Mouse (Mus musculus): ENCODE data around the gene Eif4e1b. TPM values are rescaled to one million over a fixed set of nuclear protein-coding genes. Genes with fewer than 3 reads are reported as not detected.
"Not testable (repeated sequence)": the region's sequence is repeated elsewhere in the genome, so short reads cannot be mapped to it uniquely, and the experiment has no call there.

Eif4e1b gene
- polyA plus RNA-seq, 1 experiment, result 3.1 TPM

- no peak for TF ChIP-seq CTCF (IDR thresholded peaks at IDR 0.05; ENCODE audit: control insufficient read depth, insufficient read depth, low read length)
- no peak for TF ChIP-seq POLR2A (IDR thresholded peaks at IDR 0.05; ENCODE audit: borderline replicate concordance, control insufficient read depth, low read depth, low read length)
Observed at GRCm38 (mm10) chr13:54765281-54766191, 18.3 kb upstream of the Eif4e1b start.

GRCm38 (mm10) chr13:54766192-54766768 lies 17.5 kb upstream of the Eif4e1b start, which contains the start of gene Sncb:
Gene Sncb, minus strand, starts transcription at chr13:54766595.
- Histone ChIP-seq H3K27ac (ENCODE audit: control insufficient read depth, insufficient read depth, low read depth, low read length, poor library complexity) (no peak within 1 kb of the TSS), H3K4me1 (ENCODE audit: control insufficient read depth, insufficient read depth, low read length) (no peaks in the 10 kb centered on the region), H3K4me3 (replicated peaks; ENCODE audit: control insufficient read depth, low read depth, low read length) (no peak within 1 kb of the TSS)
- TF ChIP-seq POLR2A (IDR thresholded peaks at IDR 0.05; ENCODE audit: borderline replicate concordance, control insufficient read depth, low read depth, low read length), result no peak
- peak; percentile 44; the same call in 1 of the 2 replicates for TF ChIP-seq CTCF (IDR thresholded peaks at IDR 0.05; ENCODE audit: control insufficient read depth, insufficient read depth, low read length)
- 4% methylated on average over 35 of the region's 35 CpGs for WGBS

More at GRCm38 (mm10) chr13:54765281-54766191, 18.3 kb upstream of the Eif4e1b start:
- Histone ChIP-seq H3K4me3 (replicated peaks; ENCODE audit: control insufficient read depth, low read depth, low read length) (no peak overlapping the region), H3K4me1 (ENCODE audit: control insufficient read depth, insufficient read depth, low read length) (no peaks in the 10 kb centered on the region), H3K27ac (ENCODE audit: control insufficient read depth, insufficient read depth, low read depth, low read length, poor library complexity) (no peak overlapping the region)
- 8% methylated on average over 44 of the region's 44 CpGs for WGBS

GRCm38 (mm10) chr13:54767012-54767411 lies 16.8 kb upstream of the Eif4e1b start:
- WGBS, result 73% methylated on average over 4 of the region's 4 CpGs

GRCm38 (mm10) chr13:54780592-54780991 lies 3.2 kb upstream of the Eif4e1b start:
- 68% methylated on average over 3 of the region's 3 CpGs for WGBS
- H3K4me1 ChIP-seq (ENCODE audit: control insufficient read depth, insufficient read depth, low read length), result no peaks in the 10 kb centered on the region
- TF ChIP-seq CTCF (IDR thresholded peaks at IDR 0.05; ENCODE audit: control insufficient read depth, insufficient read depth, low read length), result no peak
- TF ChIP-seq POLR2A (IDR thresholded peaks at IDR 0.05; ENCODE audit: borderline replicate concordance, control insufficient read depth, low read depth, low read length), result no peak
- H3K27ac ChIP-seq (ENCODE audit: control insufficient read depth, insufficient read depth, low read depth, low read length, poor library complexity), result no peak overlapping the region
- no peak overlapping the region for H3K4me3 ChIP-seq (replicated peaks; ENCODE audit: control insufficient read depth, low read depth, low read length)

More at GRCm38 (mm10) chr13:54767012-54767411, 16.8 kb upstream of the Eif4e1b start:
- no peaks in the 10 kb centered on the region for H3K4me1 ChIP-seq (ENCODE audit: control insufficient read depth, insufficient read depth, low read length)
- no peak overlapping the region for H3K27ac ChIP-seq (ENCODE audit: control insufficient read depth, insufficient read depth, low read depth, low read length, poor library complexity)
- TF ChIP-seq POLR2A (IDR thresholded peaks at IDR 0.05; ENCODE audit: borderline replicate concordance, control insufficient read depth, low read depth, low read length), result no peak
- no peak for TF ChIP-seq CTCF (IDR thresholded peaks at IDR 0.05; ENCODE audit: control insufficient read depth, insufficient read depth, low read length)
- H3K4me3 ChIP-seq (replicated peaks; ENCODE audit: control insufficient read depth, low read depth, low read length), result no peak overlapping the region

GRCm38 (mm10) chr13:54781086-54781485 lies 2.7 kb upstream of the Eif4e1b start:
- no peaks in the 10 kb centered on the region for H3K4me1 ChIP-seq (ENCODE audit: control insufficient read depth, insufficient read depth, low read length)
- TF ChIP-seq CTCF (IDR thresholded peaks at IDR 0.05; ENCODE audit: control insufficient read depth, insufficient read depth, low read length) (no peak), POLR2A (IDR thresholded peaks at IDR 0.05; ENCODE audit: borderline replicate concordance, control insufficient read depth, low read depth, low read length) (no peak)
- H3K27ac ChIP-seq (ENCODE audit: control insufficient read depth, insufficient read depth, low read depth, low read length, poor library complexity), result no peak overlapping the region
- 76% methylated on average over 3 of the region's 3 CpGs for WGBS
- no peak overlapping the region for H3K4me3 ChIP-seq (replicated peaks; ENCODE audit: control insufficient read depth, low read depth, low read length)

- Histone ChIP-seq H3K27ac (ENCODE audit: control insufficient read depth, insufficient read depth, low read depth, low read length, poor library complexity) (no peak overlapping the region), H3K4me1 (ENCODE audit: control insufficient read depth, insufficient read depth, low read length) (no peaks in the 10 kb centered on the region), H3K4me3 (replicated peaks; ENCODE audit: control insufficient read depth, low read depth, low read length) (no peak overlapping the region)
- 50% methylated on average over 2 of the region's 2 CpGs for WGBS
- TF ChIP-seq CTCF (IDR thresholded peaks at IDR 0.05; ENCODE audit: control insufficient read depth, insufficient read depth, low read length) (no peak), POLR2A (IDR thresholded peaks at IDR 0.05; ENCODE audit: borderline replicate concordance, control insufficient read depth, low read depth, low read length) (no peak)
Observed at GRCm38 (mm10) chr13:54783235-54783634, 563 bp upstream of the Eif4e1b start.

- WGBS, result 46% methylated on average over 2 of the region's 2 CpGs
- not testable (repeated sequence) for H3K4me1 ChIP-seq (ENCODE audit: control insufficient read depth, insufficient read depth, low read length); H3K27ac ChIP-seq (ENCODE audit: control insufficient read depth, insufficient read depth, low read depth, low read length, poor library complexity); H3K4me3 ChIP-seq (replicated peaks; ENCODE audit: control insufficient read depth, low read depth, low read length)
Observed at GRCm38 (mm10) chr13:54787591-54787990, 3.8 kb downstream of the Eif4e1b start.

GRCm38 (mm10) chr13:54788740-54789560 lies 5.2 kb downstream of the Eif4e1b start, which contains the start of gene Tspan17:
Gene Tspan17, plus strand, starts transcription at chr13:54789377.
- H3K4me3 ChIP-seq (replicated peaks; ENCODE audit: control insufficient read depth, low read depth, low read length), result peak within 1 kb of the TSS; percentile 68
- TF ChIP-seq CTCF (IDR thresholded peaks at IDR 0.05; ENCODE audit: control insufficient read depth, insufficient read depth, low read length) (no peak), POLR2A (IDR thresholded peaks at IDR 0.05; ENCODE audit: borderline replicate concordance, control insufficient read depth, low read depth, low read length) (0 out of 2 replicates have a peak, but pooled peaks have one; percentile 15)
- WGBS, result under 1% methylated on average over 49 of the region's 49 CpGs
- no peak within 1 kb of the TSS; the same call in 1 of the 2 replicates for H3K27ac ChIP-seq (ENCODE audit: control insufficient read depth, insufficient read depth, low read depth, low read length, poor library complexity)
- no peaks in the 10 kb centered on the region for H3K4me1 ChIP-seq (ENCODE audit: control insufficient read depth, insufficient read depth, low read length)
